Mouse (Mus musculus) thymus, adult 2 months (tissue): ENCODE results near the gene Uggt1. TPM values are rescaled to one million over a fixed set of nuclear protein-coding genes. Genes with fewer than 3 reads are reported as not detected.

Experiments
- DNase-seq: peaks from one replicate; pipeline ENCODE4 v3.0.0; 2021
- H3K27ac ChIP-seq: fragments of 200-500 bp; 2 replicates; pipeline ENCODE4 v1.5.1; 2012; ENCODE audit warnings: low read length, control low read depth; ENCODE audit not compliant: control insufficient read depth, insufficient read depth
- H3K27me3 ChIP-seq: fragments of 200-500 bp; 2 replicates; pipeline ENCODE4 v1.6.1; 2012; ENCODE audit warnings: mild to moderate bottlenecking, low read length, moderate library complexity, mixed read lengths; ENCODE audit not compliant: control insufficient read depth, insufficient read depth
- H3K36me3 ChIP-seq: fragments of 200-500 bp; 2 replicates; pipeline ENCODE4 v1.6.1; 2012; ENCODE audit warnings: mild to moderate bottlenecking, low read length, moderate library complexity; ENCODE audit not compliant: control insufficient read depth, insufficient read depth
- H3K4me1 ChIP-seq: fragments of 200-500 bp; replicated peaks from 2 replicates; pipeline ENCODE4 v1.6.1; 2012; ENCODE audit warnings: low read length; ENCODE audit not compliant: control insufficient read depth, insufficient read depth
- H3K4me3 ChIP-seq: fragments of 200-500 bp; 2 replicates; pipeline ENCODE4 v1.5.1; 2012; ENCODE audit warnings: mild to moderate bottlenecking, low read length, control low read depth, moderate library complexity; ENCODE audit not compliant: control insufficient read depth, insufficient read depth
- CTCF ChIP-seq: fragments of 200-500 bp; IDR thresholded peaks from 2 replicates; pipeline ENCODE4 v1.5.1; 2012; ENCODE audit warnings: mild to moderate bottlenecking, control low read depth, low read length, moderate library complexity, borderline replicate concordance; ENCODE audit not compliant: control insufficient read depth, poor library complexity, insufficient read depth; ENCODE audit errors: extremely low read depth
- POLR2A ChIP-seq: fragments of 200-500 bp; IDR thresholded peaks from 2 replicates; pipeline ENCODE4 v1.6.1; 2012; ENCODE audit warnings: mild to moderate bottlenecking, low read length, control low read depth, moderate library complexity; ENCODE audit not compliant: control insufficient read depth, poor library complexity, insufficient read depth; ENCODE audit errors: extremely low read depth
- WGBS: fragments of 180-500 bp; shearing (Covaris S2); methylation state at CpG from one replicate; pipeline ENCODE4 v1.1.7; 2018; 5-methylcytosine and 5-hydroxymethylcytosine counted together
- polyA plus RNA-seq: library from polyadenylated mRNA; depleted of rRNA; stranded (reverse); fragments of >200 nt; gene quantifications from 2 replicates; pipeline ENCODE4 v1.2.3, GENCODE M21; 2012

The Uggt1 gene
- polyA plus RNA-seq, 1 experiment: 31.8 TPM

GRCm38 (mm10) chr1:36162687-36163086 lies 81.8 kb downstream of the Uggt1 start:
- H3K27ac ChIP-seq: peak overlapping the region; percentile 30; the same call in 1 of the 2 replicates
- H3K4me1 ChIP-seq: peaks cover 26% of the 10 kb centered on the region
- H3K27me3 ChIP-seq: no peaks in the 10 kb centered on the region
- peaks cover 17% of the 10 kb centered on the region for H3K36me3 ChIP-seq
- TF ChIP-seq CTCF: no peak
- TF ChIP-seq POLR2A: no peak
- DNase-seq: no peak
- H3K4me3 ChIP-seq: no peak overlapping the region
- 36% methylated on average over 8 of the region's 8 CpGs for WGBS

GRCm38 (mm10) chr1:36161208-36161607 lies 83.3 kb downstream of the Uggt1 start:
- peak overlapping the region; percentile 88 for H3K27ac ChIP-seq
- peaks cover 26% of the 10 kb centered on the region for H3K4me1 ChIP-seq
- peaks cover 26% of the 10 kb centered on the region for H3K36me3 ChIP-seq
- no peak overlapping the region for H3K4me3 ChIP-seq
- H3K27me3 ChIP-seq: no peaks in the 10 kb centered on the region
- 86% methylated on average over 9 of the region's 9 CpGs for WGBS
- TF ChIP-seq CTCF (no peak), POLR2A (no peak)
- DNase-seq: no peak

- peak; percentile 77 for DNase-seq
These were observed 84.3 kb downstream of the Uggt1 start for GRCm38 (mm10) chr1:36160246-36160645.

GRCm38 (mm10) chr1:36149411-36149810 lies 95.1 kb downstream of the Uggt1 start:
- DNase-seq: peak; percentile 91
- TF ChIP-seq POLR2A: no peak
- TF ChIP-seq CTCF: peak; percentile 54; the same call in 1 of the 2 replicates
- H3K27ac ChIP-seq: peak overlapping the region; percentile 98
- H3K4me3 ChIP-seq: no peak overlapping the region
- peaks cover 18% of the 10 kb centered on the region for H3K4me1 ChIP-seq
- no peaks in the 10 kb centered on the region for H3K27me3 ChIP-seq
- peaks cover 53% of the 10 kb centered on the region for H3K36me3 ChIP-seq
- 20% methylated on average over 1 of the region's 1 CpGs for WGBS

More at GRCm38 (mm10) chr1:36160246-36160645, 84.3 kb downstream of the Uggt1 start:
- no peak for TF ChIP-seq POLR2A
- Histone ChIP-seq H3K27ac (peak overlapping the region; percentile 88), H3K27me3 (no peaks in the 10 kb centered on the region), H3K36me3 (peaks cover 32% of the 10 kb centered on the region), H3K4me1 (peaks cover 26% of the 10 kb centered on the region), H3K4me3 (no peak overlapping the region)
- WGBS: 5% methylated on average over 8 of the region's 8 CpGs

GRCm38 (mm10) chr1:36148809-36149208 lies 95.7 kb downstream of the Uggt1 start:
- H3K27ac ChIP-seq: peak overlapping the region; percentile 98
- H3K36me3 ChIP-seq: peaks cover 53% of the 10 kb centered on the region
- TF ChIP-seq CTCF: no peak
- TF ChIP-seq POLR2A: no peak
- no peaks in the 10 kb centered on the region for H3K27me3 ChIP-seq
- peaks cover 18% of the 10 kb centered on the region for H3K4me1 ChIP-seq
- H3K4me3 ChIP-seq: no peak overlapping the region; the same call in 1 of the 2 replicates
- DNase-seq: peak; percentile 67
- 2% methylated on average over 2 of the region's 2 CpGs for WGBS

GRCm38 (mm10) chr1:36145050-36145449 lies 99.5 kb downstream of the Uggt1 start:
- TF ChIP-seq POLR2A (no peak), CTCF (no peak)
- Histone ChIP-seq H3K27ac (no peak overlapping the region), H3K4me1 (peaks cover 17% of the 10 kb centered on the region), H3K27me3 (no peaks in the 10 kb centered on the region), H3K4me3 (no peak overlapping the region), H3K36me3 (peaks cover 43% of the 10 kb centered on the region)
- WGBS: 11% methylated on average over 1 of the region's 1 CpGs
- peak; percentile 76 for DNase-seq

- Histone ChIP-seq H3K4me3 (no peak overlapping the region), H3K4me1 (peaks cover 8% of the 10 kb centered on the region), H3K27ac (no peak overlapping the region), H3K27me3 (no peaks in the 10 kb centered on the region), H3K36me3 (peaks cover 22% of the 10 kb centered on the region)
- no peak for TF ChIP-seq POLR2A
- TF ChIP-seq CTCF: no peak
- 97% methylated on average over 15 of the region's 15 CpGs for WGBS
- DNase-seq: no peak
These were observed 104.2 kb downstream of the Uggt1 start for GRCm38 (mm10) chr1:36140311-36140710.

- Histone ChIP-seq H3K36me3 (no peaks in the 10 kb centered on the region), H3K4me1 (peaks cover 38% of the 10 kb centered on the region), H3K27me3 (no peaks in the 10 kb centered on the region), H3K27ac (no peak overlapping the region), H3K4me3 (no peak overlapping the region)
- 1% methylated on average over 3 of the region's 3 CpGs for WGBS
- TF ChIP-seq CTCF: peak; percentile 25; the same call in 1 of the 2 replicates
- no peak for TF ChIP-seq POLR2A
- peak; percentile 84 for DNase-seq
These were observed 109.9 kb downstream of the Uggt1 start for GRCm38 (mm10) chr1:36134584-36134983.
